Mouse (Mus musculus) bone marrow, adult 2 months (tissue): Measurements from ENCODE around the gene Edn2.

Experiments used
- CTCF ChIP-seq: fragments of 200-500 bp; IDR thresholded peaks from 2 replicates; pipeline ENCODE4 v1.5.1; 2011; ENCODE audit warnings: low read length, control low read depth; ENCODE audit not compliant: control insufficient read depth, insufficient read depth
- POLR2A ChIP-seq: fragments of 200-500 bp; IDR thresholded peaks from 2 replicates; pipeline ENCODE4 v1.6.1; 2011; ENCODE audit warnings: low read depth, mild to moderate bottlenecking, control low read depth, low read length, borderline replicate concordance; ENCODE audit not compliant: control insufficient read depth

DNA sequence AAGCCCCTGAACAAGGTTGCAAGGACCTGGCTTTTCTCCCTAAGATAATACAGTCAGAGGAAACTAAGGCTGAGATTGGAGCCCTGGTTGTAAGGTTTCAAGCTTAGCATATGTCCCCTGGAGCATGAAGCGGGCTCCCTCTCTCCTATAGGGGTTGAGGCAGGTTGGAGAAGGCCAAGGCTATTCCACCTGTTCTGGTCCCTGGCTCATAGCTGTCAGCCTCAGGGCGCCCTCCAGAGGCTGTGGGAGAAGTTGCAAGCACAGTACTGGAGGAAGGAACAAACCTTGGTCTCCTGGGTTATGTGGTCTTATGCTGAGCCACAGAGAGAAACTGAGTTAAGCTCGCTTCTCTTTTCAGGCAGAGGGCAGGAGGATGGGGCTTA is 11.9 kb upstream of the Edn2 start:
- TF ChIP-seq CTCF, result peak; percentile 19; the same call in 1 of the 2 replicates
- no peak for TF ChIP-seq POLR2A
